Mouse (Mus musculus) kidney, embryonic 14.5 days (tissue): ENCODE data around the gene 1500011B03Rik. TPM values are rescaled to one million over a fixed set of nuclear protein-coding genes. Genes with fewer than 3 reads are reported as not detected.
A peak's percentile ranks its signal among the peaks of the same experiment; 100 is the strongest.

Source experiments
- ATAC-seq: fragments of 200-750 bp; cut with Nextera tagmentation; 2 replicates; pipeline ENCODE4 v1.8.0; 2017; ENCODE audit warnings: moderate number of reproducible peaks, mild to moderate bottlenecking, moderate TSS enrichment, moderate library complexity; ENCODE audit not compliant: low FRiP score, low TSS enrichment
- H3K27ac ChIP-seq: fragments of 300-500 bp; sonication (generic); 2 replicates; pipeline ENCODE4 v1.5.1; 2014; ENCODE audit warnings: low read depth, mild to moderate bottlenecking, low read length, moderate library complexity, mixed read lengths
- H3K27me3 ChIP-seq: fragments of 300-500 bp; sonication (generic); 2 replicates; pipeline ENCODE4 v1.6.1; 2014; ENCODE audit warnings: mild to moderate bottlenecking, low read length; ENCODE audit not compliant: control insufficient read depth, insufficient read depth
- H3K36me3 ChIP-seq: fragments of 300-500 bp; sonication (generic); 2 replicates; pipeline ENCODE4 v1.6.1; 2014; ENCODE audit warnings: low read length, mixed read lengths; ENCODE audit not compliant: control insufficient read depth, insufficient read depth
- H3K4me1 ChIP-seq: fragments of 300-500 bp; sonication (generic); 2 replicates; pipeline ENCODE4 v1.6.1; 2014; ENCODE audit warnings: low read length, mixed read lengths; ENCODE audit not compliant: control insufficient read depth, insufficient read depth
- H3K4me2 ChIP-seq: fragments of 300-500 bp; sonication (generic); replicated peaks from 2 replicates; pipeline ENCODE4 v1.6.1; 2014; ENCODE audit warnings: low read depth, mild to moderate bottlenecking, low read length
- H3K4me3 ChIP-seq: fragments of 300-500 bp; sonication (generic); 2 replicates; pipeline ENCODE4 v1.5.1; 2014; ENCODE audit warnings: mild to moderate bottlenecking, low read length
- H3K9ac ChIP-seq: fragments of 300-500 bp; sonication (generic); 2 replicates; pipeline ENCODE4 v1.6.1; 2014; ENCODE audit warnings: low read depth, mild to moderate bottlenecking, low read length, moderate library complexity
- H3K9me3 ChIP-seq: fragments of 300-500 bp; sonication (generic); 2 replicates; pipeline ENCODE4 v1.6.1; 2016; ENCODE audit warnings: low read length; ENCODE audit not compliant: control insufficient read depth
- WGBS: fragments of 180-500 bp; shearing (Covaris S2); extraction: QIAGEN DNeasy Blood & Tissue Kit; methylation state at CpG from one replicate; pipeline ENCODE4 v1.1.7; 2014; 5-methylcytosine and 5-hydroxymethylcytosine counted together
- polyA plus RNA-seq: library from polyadenylated mRNA; unstranded; fragments of >200 nt; fragmentation: Nextera tagmentation; extraction: Ambion mirVana; gene quantifications from 2 replicates; pipeline ENCODE4 v1.2.1, GENCODE M21; 2014

1500011B03Rik gene
- polyA plus RNA-seq, 1 experiment from 2014 or later = 128 TPM

- Histone ChIP-seq H3K9me3 (no peaks in the 10 kb centered on the region), H3K36me3 (peaks cover 70% of the 10 kb centered on the region), H3K4me1 (peaks cover 7% of the 10 kb centered on the region; the same call in 1 of the 2 replicates), H3K27ac (peak overlapping the region; percentile 42; the same call in 1 of the 2 replicates), H3K9ac (no peak overlapping the region), H3K27me3 (no peaks in the 10 kb centered on the region), H3K4me2 (no peak overlapping the region), H3K4me3 (no peak overlapping the region)
- ATAC-seq = no peak
- 76% methylated on average over 8 of the region's 8 CpGs for WGBS
These were observed 16.6 kb downstream of the 1500011B03Rik start for GRCm38 (mm10) chr5:114806636-114807035.

GRCm38 (mm10) chr5:114805436-114806350, 17.6 kb downstream of the 1500011B03Rik start:
- no peak for ATAC-seq
- peaks cover 7% of the 10 kb centered on the region; the same call in 1 of the 2 replicates for H3K4me1 ChIP-seq
- no peak overlapping the region for H3K4me3 ChIP-seq
- H3K27me3 ChIP-seq = no peaks in the 10 kb centered on the region
- no peak overlapping the region for H3K9ac ChIP-seq
- peak overlapping the region; percentile 42; the same call in 1 of the 2 replicates for H3K27ac ChIP-seq
- H3K36me3 ChIP-seq = peaks cover 69% of the 10 kb centered on the region
- WGBS = 74% methylated on average over 15 of the region's 15 CpGs
- no peak overlapping the region for H3K4me2 ChIP-seq
- no peaks in the 10 kb centered on the region for H3K9me3 ChIP-seq

- no peak overlapping the region for H3K4me3 ChIP-seq
- no peak overlapping the region for H3K27ac ChIP-seq
- H3K9me3 ChIP-seq = no peaks in the 10 kb centered on the region
- no peak for ATAC-seq
- no peak overlapping the region for H3K9ac ChIP-seq
- H3K4me2 ChIP-seq = no peak overlapping the region
- no peaks in the 10 kb centered on the region for H3K27me3 ChIP-seq
- 51% methylated on average over 3 of the region's 3 CpGs for WGBS
- H3K4me1 ChIP-seq = peaks cover 7% of the 10 kb centered on the region; the same call in 1 of the 2 replicates
- H3K36me3 ChIP-seq = peaks cover 73% of the 10 kb centered on the region
These were observed 18.3 kb downstream of the 1500011B03Rik start for GRCm38 (mm10) chr5:114804958-114805357.

GRCm38 (mm10) chr5:114804335-114804734, 18.9 kb downstream of the 1500011B03Rik start:
- peaks cover 74% of the 10 kb centered on the region for H3K36me3 ChIP-seq
- H3K9me3 ChIP-seq = no peaks in the 10 kb centered on the region
- ATAC-seq = no peak
- no peak overlapping the region for H3K4me3 ChIP-seq
- no peak overlapping the region for H3K9ac ChIP-seq
- H3K4me1 ChIP-seq = peaks cover 5% of the 10 kb centered on the region; the same call in 1 of the 2 replicates
- H3K27me3 ChIP-seq = no peaks in the 10 kb centered on the region
- no peak overlapping the region for H3K4me2 ChIP-seq
- 88% methylated on average over 13 of the region's 13 CpGs for WGBS
- no peak overlapping the region for H3K27ac ChIP-seq

- no peak for ATAC-seq
- no peaks in the 10 kb centered on the region for H3K27me3 ChIP-seq
- no peak overlapping the region for H3K9ac ChIP-seq
- H3K4me2 ChIP-seq = no peak overlapping the region
- H3K4me1 ChIP-seq = 0 out of 2 replicates have a peak, but pooled peaks cover 4% of the 10 kb centered on the region
- H3K36me3 ChIP-seq = peaks cover 74% of the 10 kb centered on the region
- no peak overlapping the region for H3K4me3 ChIP-seq
- 91% methylated on average over 13 of the region's 13 CpGs for WGBS
- H3K27ac ChIP-seq = no peak overlapping the region
- no peaks in the 10 kb centered on the region for H3K9me3 ChIP-seq
These were observed 20.0 kb downstream of the 1500011B03Rik start for GRCm38 (mm10) chr5:114803231-114803630.

- no peak overlapping the region for H3K27ac ChIP-seq
- H3K9ac ChIP-seq = no peak overlapping the region
- no peaks in the 10 kb centered on the region for H3K4me1 ChIP-seq
- no peak for ATAC-seq
- H3K4me2 ChIP-seq = no peak overlapping the region
- no peaks in the 10 kb centered on the region for H3K27me3 ChIP-seq
- WGBS = 86% methylated on average over 6 of the region's 6 CpGs
- no peaks in the 10 kb centered on the region for H3K9me3 ChIP-seq
- H3K36me3 ChIP-seq = peaks cover 75% of the 10 kb centered on the region
- no peak overlapping the region for H3K4me3 ChIP-seq
These were observed 21.4 kb downstream of the 1500011B03Rik start for GRCm38 (mm10) chr5:114801841-114802240.

GRCm38 (mm10) chr5:114801049-114801448, 22.2 kb downstream of the 1500011B03Rik start:
- Histone ChIP-seq H3K36me3 (peaks cover 68% of the 10 kb centered on the region), H3K4me3 (no peak overlapping the region), H3K27ac (no peak overlapping the region), H3K4me1 (peaks cover 6% of the 10 kb centered on the region; the same call in 1 of the 2 replicates), H3K27me3 (no peaks in the 10 kb centered on the region), H3K9me3 (no peaks in the 10 kb centered on the region), H3K9ac (no peak overlapping the region), H3K4me2 (no peak overlapping the region)
- 15% methylated on average over 8 of the region's 8 CpGs for WGBS
- no peak for ATAC-seq

GRCm38 (mm10) chr5:114799848-114800247, 23.4 kb downstream of the 1500011B03Rik start:
- WGBS = 80% methylated on average over 11 of the region's 11 CpGs
- Histone ChIP-seq H3K9ac (no peak overlapping the region), H3K4me1 (peaks cover 8% of the 10 kb centered on the region; the same call in 1 of the 2 replicates), H3K4me2 (no peak overlapping the region), H3K27me3 (no peaks in the 10 kb centered on the region), H3K36me3 (peaks cover 58% of the 10 kb centered on the region), H3K9me3 (no peaks in the 10 kb centered on the region), H3K27ac (no peak overlapping the region), H3K4me3 (no peak overlapping the region)
- ATAC-seq = no peak

- Histone ChIP-seq H3K27ac (no peak overlapping the region), H3K27me3 (no peaks in the 10 kb centered on the region), H3K9me3 (no peaks in the 10 kb centered on the region), H3K4me2 (no peak overlapping the region), H3K36me3 (peaks cover 53% of the 10 kb centered on the region), H3K4me3 (no peak overlapping the region), H3K4me1 (peaks cover 8% of the 10 kb centered on the region; the same call in 1 of the 2 replicates), H3K9ac (no peak overlapping the region)
- WGBS = 92% methylated on average over 8 of the region's 8 CpGs
- no peak for ATAC-seq
These were observed 26.0 kb downstream of the 1500011B03Rik start for GRCm38 (mm10) chr5:114797253-114797652.
